Mouse (Mus musculus) gastrocnemius, postnatal 36 days (tissue): ENCODE measurements at regions not wholly inside any gene's neighbourhood (a gene's known extent, or its start where the extent isn't known, plus 50 kb on each side); places are given as distances from the start of the nearest gene placed in this dataset.

Source experiments
- DNase-seq, 2 experiments: peaks; one replicate each; pipeline ENCODE4 v3.0.0; 2022
- intact Hi-C: fragments of 180-260 bp; cut with DNase I; formaldehyde crosslinking; loops from one replicate; pipeline ENCODE4 v1.15.1; 2025

DNA sequence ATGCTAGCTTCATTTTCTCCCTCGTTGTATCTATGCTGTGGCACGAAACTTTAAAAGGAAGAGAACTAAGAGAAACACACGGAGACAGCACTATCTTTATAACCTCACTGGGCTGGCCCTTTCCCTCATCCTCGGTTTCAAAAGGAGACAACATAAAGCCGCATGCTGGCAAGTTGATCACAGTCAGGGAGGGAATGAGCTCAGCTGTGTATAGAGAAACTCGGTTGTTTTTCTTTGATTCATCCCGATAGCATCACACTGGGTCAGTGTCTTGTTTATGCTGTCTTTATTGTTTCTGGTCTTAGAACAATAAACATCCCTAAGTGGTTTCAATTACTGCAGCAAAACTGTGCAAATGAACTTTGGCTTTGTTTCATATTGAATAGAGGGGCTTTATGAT lies 249.2 kb upstream of the Cxadr start:
- intact Hi-C loops, result no loop called here
- DNase-seq, result no peak

- intact Hi-C loops, result no loop called here
- no peak for DNase-seq
Measured at GRCm38 (mm10) chr16:78040149-78040920, 261.0 kb upstream of the Cxadr start.

DNA sequence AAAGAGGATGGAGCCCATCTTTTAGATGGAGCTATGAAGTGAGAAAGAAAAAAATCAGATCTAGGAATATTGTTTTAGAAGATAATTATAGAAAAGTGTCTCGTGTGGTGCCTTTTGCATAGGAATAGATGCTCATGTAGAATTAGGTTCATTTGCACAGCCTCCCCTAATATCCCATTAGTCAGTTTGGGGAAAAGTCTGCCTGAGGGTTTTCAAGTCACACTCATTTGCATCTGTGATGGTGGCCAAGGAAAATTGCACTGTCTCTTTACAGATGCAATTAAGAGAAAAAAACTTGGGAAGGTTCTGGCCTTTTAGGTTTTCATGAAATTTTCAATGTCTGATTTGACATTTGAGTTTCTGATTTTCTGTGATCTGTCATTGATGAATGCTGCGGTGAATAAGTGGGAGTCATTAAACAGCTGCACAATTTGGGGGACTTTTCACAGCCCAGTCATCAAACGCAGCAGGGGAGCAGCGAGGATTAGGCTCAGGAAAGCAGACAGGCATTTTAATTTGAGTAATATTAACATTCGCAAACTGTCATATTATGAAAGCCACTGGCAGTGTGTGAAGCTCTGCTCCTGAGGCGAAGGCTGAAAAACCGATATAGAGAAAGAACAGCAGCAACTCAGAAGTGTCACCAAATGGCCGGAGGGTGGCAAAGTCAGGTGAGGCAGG lies 281.5 kb upstream of the Cxadr start:
- no peak for DNase-seq
- intact Hi-C loops, result no loop called here

DNA sequence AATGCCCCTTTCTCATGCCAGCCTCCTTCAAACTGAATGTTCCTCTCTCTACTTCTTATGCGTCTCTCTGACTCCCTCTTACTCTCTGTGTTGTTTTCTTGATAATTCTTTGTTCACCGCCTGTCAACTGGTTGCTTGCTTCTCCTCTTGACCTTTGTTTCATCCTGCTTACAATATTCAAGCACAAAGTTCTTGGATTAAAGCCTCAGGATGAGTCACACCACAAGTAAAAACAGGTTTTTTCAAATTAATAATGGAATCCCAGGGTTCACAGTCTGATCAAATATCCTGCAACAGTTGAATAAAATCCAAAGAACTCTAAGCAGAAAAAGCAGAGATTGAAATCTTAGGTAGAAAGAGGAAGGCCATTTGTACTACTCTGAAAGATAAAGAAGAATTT lies 285.9 kb upstream of the Cxadr start:
- DNase-seq, result no peak

GRCm38 (mm10) chr16:78013049-78013819 lies 288.1 kb upstream of the Cxadr start:
- intact Hi-C loops, result no loop called here
- DNase-seq, result no peak

More for the DNA sequence above, 285.9 kb upstream of the Cxadr start:
- intact Hi-C loops, result no loop called here

DNA sequence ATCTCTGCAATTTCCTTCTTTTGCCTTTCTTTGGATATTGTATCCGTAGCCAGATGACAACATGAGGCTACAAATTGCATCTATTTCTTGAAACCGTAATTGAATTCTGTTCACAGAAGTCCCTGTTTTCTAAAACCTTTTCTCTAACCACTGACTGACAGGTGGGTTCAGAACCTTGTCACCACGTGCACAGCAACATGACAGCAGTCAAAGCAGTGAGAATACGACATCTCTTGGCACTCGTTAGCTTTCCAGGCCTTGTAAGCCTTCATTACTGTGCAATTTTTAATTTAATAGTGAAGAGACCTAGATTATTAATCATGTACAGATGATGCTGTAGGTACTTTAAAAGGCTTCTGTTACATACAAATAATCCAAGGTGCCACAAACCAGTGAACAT lies 297.3 kb upstream of the Cxadr start:
- intact Hi-C loops, result no loop called here
- no peak for DNase-seq

DNA sequence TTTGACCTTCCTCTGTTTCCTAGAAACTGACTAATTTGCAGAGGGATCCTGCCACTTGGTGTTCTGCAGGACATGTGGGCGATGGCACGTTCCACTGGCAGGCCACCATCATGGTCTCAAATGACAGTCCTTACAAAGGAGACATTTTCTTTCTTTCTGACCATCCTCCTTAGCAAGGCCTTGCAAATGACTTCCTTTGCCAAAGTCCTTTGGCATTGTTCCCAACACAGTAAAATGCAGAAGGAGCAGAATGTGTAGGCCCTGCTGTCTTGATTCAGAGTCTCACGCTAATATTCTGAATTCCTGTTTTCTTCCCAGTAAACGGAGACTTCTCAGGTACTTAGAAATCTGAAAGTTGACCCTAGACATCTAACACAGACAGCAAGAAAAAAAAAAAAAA lies 308.3 kb upstream of the Cxadr start:
- no peak for DNase-seq
- intact Hi-C loops, result no loop called here

DNA sequence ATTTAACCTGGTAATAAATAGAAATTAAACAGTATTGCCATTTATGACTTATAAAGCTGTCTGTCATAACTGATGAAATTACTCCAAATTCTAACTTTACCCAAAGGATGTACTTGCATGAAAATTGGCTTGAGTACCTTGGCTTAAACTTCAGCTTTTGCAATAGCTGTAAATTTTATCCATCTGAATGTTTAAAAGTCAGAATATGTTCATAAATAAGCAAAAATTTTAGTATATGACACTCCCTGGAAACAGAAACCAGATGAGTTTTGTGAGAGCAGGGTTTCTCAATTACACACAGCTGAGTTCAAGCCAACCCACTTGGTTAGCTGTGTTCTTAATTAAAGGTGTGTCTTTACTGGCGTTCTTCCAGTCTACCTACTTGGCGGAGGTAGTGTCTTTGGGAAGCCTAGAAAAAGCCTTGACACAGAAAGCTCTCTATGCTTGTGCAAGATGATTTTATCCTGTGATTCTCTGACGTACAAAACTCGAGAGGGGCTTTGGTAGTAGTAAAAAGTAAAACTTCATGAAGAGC lies 311.4 kb upstream of the Cxadr start:
- no peak for DNase-seq
- intact Hi-C loops, result no loop called here

GRCm38 (mm10) chr16:77989139-77989538 lies 312.1 kb upstream of the Cxadr start:
- intact Hi-C loops, result no loop called here
- no peak for DNase-seq

- intact Hi-C loops, result no loop called here
- DNase-seq, result no peak
Measured at GRCm38 (mm10) chr16:77986884-77987529, 314.3 kb upstream of the Cxadr start.

DNA sequence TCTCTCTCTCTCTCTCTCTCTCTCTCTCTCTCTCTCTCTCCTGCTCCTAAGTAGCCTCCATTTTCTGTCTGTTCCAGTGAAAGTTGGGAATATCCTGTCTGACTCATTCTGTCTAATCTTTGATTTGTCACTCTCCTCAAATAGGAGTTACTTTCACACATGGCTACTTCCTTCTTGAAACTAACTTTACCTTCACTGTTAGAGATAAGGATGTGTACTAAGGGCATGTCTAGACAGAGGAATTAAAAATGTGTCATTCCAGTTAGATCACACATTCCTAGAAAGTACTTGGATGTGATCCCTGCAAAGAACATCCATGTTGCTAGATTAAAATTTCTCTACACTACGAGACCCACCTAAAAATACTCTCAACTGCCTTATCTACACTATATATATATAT lies 346.9 kb upstream of the Gm11146 start:
- intact Hi-C loops, result no loop called here
- DNase-seq, result no peak

DNA sequence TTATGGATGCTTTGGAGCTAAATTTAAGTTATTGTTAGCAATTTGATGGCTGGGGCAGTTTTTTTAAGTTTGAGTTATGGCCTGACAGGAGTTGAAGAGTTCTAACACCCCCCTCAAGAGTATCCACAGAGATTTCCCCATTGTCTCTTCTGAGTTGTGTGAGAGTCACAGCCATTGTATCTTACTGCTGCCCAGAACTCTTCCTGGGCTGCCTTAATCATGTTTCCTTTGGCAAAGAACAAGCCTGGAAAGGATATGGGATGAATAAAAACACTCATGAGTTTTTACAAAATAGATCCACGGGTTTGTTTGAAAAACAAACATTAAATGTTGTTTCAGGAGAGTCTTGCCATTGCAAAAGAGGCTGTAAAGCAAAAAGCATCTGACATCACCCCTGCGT lies 343.5 kb upstream of the Gm11146 start:
- no peak for DNase-seq
- intact Hi-C loops, result no loop called here

DNA sequence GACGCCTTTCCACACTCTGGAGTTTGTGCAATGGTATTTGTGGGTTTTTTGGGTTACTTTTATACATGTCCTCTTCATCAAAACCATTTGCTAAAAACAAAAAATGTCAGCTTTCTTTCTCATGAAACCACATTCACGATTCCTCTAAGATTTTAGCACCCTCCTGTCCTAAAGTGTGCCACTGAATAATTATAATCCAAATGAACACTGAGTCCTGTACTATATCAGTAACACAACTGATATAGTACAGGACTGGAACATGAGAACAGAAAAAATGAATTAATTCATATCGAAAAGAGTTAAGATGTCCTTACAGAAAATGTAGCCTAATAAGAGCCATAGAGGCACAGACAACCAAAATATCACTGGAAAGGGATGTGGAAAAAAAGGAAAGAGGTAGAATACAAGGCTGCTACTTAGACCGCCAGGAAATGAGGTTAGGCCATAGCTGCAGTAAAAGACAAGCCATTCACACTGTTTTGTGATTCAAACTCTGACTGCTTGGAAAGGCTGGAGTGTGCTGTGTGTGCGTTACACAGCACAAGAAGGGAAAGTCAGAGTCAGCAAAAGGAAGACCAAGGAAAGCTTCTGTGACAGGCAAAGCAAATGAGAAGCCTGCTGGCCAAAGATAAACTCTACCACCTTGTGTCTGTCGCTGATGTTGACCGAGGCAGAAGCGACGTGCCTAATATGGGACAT lies 329.3 kb upstream of the Gm11146 start:
- intact Hi-C loops, result no loop called here
- DNase-seq, result no peak

DNA sequence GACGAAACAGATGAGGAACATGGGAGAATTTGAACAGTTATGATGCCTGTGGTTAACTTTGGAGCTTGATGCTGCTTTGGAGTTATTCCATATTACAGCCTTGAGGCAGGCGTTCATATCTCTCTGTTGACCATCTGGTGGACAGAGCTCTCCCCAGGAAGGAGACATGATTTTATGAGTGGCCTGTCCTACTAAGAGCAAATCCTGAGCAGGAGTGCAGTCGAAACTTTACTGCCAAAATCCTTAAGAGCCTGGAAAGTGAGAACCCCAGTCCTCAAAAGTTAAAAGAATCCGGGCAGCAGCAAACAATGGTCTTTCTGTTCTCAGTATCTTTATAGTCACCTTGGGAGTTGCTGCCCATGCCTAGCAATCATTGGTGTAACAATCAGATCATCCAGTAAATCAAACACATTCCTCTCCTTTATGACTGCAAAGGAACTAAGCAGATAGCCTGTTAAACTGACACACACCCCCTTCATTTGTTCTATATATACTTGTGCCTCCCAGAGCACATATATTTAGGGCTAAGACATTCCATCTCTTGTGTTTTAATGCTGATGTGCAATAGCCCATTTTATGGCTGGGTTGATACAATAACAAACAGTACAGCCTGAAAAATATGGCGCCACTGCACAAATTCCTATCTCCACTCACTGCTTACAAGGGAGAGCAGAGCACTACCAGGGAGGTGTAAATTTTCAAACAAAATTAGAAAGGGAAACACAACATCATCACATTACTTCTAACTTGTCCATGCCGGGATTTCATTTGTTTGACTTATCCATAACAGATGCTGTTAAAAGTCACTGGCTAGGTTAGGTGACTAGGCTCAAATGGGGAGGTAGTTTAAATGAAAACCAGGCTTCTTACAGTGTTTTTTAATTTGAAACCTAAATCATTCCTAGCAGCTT lies 312.5 kb upstream of the Gm11146 start:
- DNase-seq, result no peak
- intact Hi-C loops, result no loop called here

GRCm38 (mm10) chr16:77894247-77894646 lies 292.4 kb upstream of the Gm11146 start:
- intact Hi-C loops, result no loop called here

DNA sequence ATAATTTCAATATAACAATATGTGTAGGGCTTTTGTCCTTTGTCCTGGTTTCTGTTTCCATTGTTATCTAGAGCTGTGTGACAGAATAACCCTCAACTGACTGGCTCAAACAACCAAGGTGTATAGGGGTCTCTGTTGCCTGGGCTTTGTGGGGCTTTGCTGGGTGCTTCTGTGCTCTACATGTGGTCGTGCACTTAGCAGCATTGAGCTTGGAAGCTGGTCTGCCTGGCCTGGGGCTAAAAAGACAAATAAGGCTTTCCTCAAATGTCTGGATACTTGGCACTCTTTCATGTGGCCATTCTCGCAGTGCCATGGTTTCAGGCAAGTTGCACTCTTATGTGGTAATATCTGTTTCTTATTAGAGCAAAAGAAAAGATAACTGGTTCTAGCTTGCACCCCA lies 291.8 kb upstream of the Gm11146 start:
- no peak for DNase-seq
- intact Hi-C loops, result no loop called here

More at GRCm38 (mm10) chr16:77894247-77894646, 292.4 kb upstream of the Gm11146 start:
- DNase-seq, result no peak

GRCm38 (mm10) chr16:77892731-77893130 lies 290.8 kb upstream of the Gm11146 start:
- no peak for DNase-seq
- intact Hi-C loops, result no loop called here

- DNase-seq, result no peak
- intact Hi-C loops, result no loop called here
Measured at GRCm38 (mm10) chr16:77889348-77889747, 287.5 kb upstream of the Gm11146 start.

DNA sequence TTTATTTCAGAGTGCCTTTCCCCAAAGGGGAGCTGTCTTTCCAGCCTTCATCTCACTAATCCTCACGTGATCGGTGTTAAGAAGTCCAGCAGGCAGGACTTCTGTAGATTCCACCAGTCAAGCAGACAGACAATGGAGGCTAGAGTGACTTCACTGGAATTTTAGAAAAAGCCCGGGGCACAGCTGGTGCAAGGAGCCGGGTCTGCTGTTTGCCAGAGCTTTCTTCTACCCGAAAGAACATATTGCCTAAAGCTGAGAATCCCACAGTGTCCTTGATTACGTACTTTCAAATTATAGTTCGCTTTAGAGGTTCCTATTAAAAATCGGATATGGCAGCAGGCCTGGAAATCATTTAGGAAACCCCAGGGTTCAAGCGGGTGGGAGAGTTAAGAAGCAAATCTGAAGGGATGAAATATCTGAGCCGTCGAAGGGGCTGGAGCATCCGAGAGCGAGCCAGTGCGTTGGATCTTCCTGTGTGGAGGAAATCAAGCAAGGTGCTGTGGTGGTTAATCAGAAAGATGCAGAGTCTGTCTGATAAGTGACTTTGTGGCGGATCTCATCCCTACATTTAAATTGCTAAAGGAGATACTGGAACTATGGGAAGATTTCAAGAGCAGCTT lies 283.3 kb upstream of the Gm11146 start:
- intact Hi-C loops, result no loop called here
- no peak for DNase-seq
